Mouse (Mus musculus) heart, postnatal 0 days (tissue): ENCODE data around the gene Rpl13.

ENCODE experiments used
- CTCF ChIP-seq: IDR thresholded peaks from 2 replicates; pipeline ENCODE4 v1.5.1; 2016; ENCODE audit warnings: antibody characterized with exemption, control low read depth, low read depth
- EP300 ChIP-seq: IDR thresholded peaks from 2 replicates; pipeline ENCODE4 v1.6.1; 2016; ENCODE audit warnings: antibody characterized with exemption, low read depth

DNA sequence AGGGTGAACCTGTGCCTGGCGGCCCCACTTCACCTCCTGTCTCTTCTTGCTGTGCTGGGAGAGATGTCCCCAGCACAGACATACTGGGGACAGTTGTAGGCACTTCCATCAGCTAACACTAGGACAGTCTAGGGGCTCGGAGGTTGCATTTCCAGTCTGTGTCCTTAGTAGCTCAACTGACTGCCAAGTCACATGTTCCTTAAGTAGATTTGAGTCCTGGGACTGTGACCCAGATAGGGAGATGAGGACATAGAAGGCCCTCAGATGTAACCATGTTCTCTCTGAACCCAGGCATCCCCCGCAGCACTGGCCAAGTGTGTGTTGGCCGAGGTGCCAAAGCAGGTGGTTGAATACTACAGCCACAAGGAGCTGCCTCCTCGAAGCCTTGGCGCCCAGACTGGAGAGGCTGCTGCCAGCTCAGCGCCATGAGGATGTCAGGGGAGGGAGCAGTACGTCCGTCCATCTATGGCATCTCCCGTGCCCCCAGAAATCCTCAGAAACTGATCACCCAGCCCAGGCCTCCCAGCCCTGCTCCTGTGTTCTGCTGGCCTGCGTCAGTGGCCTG, 32.1 kb downstream of the Rpl13 start:
- TF ChIP-seq CTCF = no peak
- TF ChIP-seq EP300 = no peak
